Mouse (Mus musculus): ENCODE results near the gene Npepps.
"Not testable (repeated sequence)": the region's sequence is repeated elsewhere in the genome, so short reads cannot be mapped to it uniquely, and the experiment has no call there.

The Npepps gene

DNA sequence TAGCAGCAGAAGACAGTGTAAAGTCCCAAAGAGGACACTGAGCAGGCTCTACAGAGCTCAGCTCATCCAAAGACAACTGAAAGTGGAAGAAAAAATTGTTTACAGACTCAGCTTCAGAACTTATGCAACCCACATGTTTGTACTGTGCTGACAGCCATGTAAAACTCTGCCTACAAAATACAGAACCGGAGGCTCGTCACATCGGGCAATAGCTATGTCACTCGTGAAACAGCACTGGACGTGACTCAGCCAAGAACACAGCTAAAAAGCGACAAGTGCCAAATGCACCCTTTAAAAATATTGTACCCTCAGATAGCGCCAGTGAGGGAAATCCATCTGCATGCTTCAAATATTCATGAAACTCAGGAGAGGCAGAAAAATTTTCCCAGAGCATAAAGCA, 39.1 kb downstream of the Npepps start:
- no peak for DNase-seq (ENCODE audit: low spot score in 2 of 2)

DNA sequence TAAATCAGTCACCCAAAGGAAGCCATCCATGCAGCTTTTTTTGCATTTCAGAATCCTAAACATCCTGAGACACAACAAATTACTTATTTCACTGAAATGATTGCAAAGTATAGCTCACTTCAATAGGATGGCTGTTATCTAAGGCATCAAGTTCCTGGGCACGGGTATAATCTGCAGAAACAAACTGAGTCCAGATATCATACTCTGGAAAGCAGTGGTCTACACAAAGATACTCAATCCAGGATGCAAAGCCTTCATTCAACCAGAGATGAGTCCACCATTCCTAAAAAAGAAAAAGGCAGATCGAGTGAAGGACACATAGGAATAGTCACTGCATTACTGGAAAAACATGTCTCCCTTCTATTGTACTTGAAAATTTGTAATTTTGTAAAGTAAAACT, 42.5 kb downstream of the Npepps start:
- DNase-seq (ENCODE audit: low spot score in 2 of 2): no peak

DNA sequence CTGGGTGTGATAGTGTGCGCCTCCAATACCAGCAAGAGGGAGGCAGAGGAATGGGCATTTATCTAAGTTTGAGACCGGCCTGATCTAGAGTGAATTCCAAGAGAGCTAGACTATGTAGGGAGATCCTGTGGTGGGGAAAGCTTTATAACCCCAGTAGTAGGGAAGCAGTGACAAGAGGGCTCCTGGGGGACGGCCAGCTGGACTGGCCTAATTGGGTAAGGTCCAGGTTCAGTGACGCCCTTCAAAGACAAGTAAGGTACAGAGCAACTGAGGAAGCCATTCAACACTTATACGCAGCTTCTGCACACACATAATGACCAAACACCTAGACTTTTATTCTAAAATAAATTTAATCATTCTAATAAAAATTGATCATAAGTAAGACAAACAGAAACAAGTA, 48.0 kb downstream of the Npepps start:
- no peak for DNase-seq (ENCODE audit: low spot score in 2 of 2)

DNA sequence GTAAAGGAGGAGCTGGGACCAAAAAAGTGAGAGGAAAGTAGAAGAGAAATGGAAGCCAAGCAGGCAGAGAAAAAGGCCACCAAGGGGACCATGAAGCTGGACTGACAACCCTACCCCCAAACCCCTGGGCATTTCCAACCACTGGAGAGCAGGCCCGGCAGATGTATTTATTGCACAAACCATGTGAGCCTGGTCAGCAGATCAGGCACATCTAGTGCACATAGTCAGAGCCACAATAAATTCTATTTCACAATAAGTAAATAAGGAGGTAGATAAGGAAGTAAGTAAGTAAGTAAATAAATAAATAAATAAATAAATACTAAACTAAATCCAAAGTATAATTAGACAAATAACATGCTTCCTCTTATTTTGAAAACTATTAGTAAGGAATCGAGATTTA, 51.0 kb downstream of the Npepps start:
- DNase-seq (ENCODE audit: low spot score in 2 of 2): no peak

DNA sequence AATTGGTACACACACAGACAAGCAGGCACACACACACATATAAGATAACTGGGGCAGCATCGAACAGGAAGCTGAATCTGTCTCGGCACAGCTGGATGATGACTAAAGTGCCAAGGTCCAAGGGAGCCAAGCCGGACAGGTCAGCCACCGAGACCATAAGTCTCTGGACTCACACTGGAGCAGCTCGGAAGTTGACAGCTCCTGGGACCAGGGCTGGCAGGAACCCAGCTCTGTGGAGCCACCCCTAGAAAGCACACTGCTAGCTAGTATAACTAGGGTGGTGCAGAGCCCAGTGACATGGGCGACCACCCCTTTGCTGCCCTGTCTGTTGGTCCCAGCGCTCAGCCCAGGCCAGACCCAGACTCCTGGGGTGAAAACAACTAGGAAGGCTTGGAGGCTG, 51.5 kb downstream of the Npepps start:
- no peak for DNase-seq (ENCODE audit: low spot score in 2 of 2)

DNA sequence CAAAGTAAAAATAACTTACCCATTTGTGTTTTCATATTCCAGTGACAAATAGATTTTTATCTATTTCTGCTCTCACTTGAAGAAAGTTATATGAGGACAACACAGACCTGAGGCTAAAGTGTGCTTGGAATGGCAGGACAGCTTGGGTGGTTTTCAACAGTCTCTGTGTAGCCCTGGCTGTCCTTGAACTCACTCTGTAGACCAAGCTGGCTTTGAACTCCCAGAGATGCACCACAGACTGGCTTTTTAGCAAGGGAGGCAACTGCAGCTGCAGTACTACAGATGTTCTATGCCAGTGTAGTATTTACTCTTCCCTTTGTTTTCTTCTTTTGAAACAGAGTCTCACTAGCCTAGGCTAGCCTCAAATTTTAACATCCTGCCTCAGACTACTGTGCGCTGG, 54.3 kb downstream of the Npepps start:
- DNase-seq (ENCODE audit: low spot score in 2 of 2): no peak

DNA sequence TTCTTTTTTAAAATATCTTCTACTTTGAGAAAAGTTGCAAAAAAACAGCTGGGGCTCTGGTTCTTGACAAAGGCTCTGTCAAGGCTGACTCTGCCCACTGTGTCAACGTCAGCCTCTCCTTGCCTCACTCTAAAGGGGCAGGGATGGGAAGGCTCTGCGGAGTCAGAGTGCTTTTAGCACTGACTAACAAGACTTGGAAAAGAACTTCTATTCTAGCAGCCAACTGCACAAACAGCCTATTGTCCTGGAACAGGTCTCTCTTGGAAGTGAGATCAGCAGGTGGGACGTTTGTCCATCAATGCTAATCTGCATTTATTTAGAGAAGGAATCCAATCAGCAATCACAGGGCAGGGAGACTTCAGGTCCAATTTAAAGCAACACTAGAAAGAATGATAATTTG, 57.0 kb downstream of the Npepps start:
- DNase-seq (ENCODE audit: low spot score in 2 of 2): no peak

DNA sequence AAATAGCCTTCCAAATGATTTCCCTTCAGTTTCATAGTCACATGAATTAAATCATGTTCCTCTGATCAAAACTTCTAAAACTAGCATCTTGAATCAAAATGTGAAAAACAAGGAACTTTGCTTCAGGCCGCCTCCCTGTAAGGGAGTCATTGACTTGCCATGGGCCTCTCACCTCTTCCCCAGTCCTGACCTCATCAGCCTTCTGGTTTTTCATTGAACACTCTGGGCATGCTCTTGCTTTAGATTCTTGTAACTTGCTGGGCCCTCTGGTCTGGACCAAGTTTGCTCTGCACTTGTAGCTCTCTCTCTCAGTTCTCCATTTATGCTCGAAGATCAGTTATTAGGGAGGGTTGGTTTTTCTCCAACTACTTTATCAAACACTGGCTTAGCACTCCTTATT, 58.8 kb downstream of the Npepps start:
- DNase-seq (ENCODE audit: low spot score in 2 of 2): no peak

DNA sequence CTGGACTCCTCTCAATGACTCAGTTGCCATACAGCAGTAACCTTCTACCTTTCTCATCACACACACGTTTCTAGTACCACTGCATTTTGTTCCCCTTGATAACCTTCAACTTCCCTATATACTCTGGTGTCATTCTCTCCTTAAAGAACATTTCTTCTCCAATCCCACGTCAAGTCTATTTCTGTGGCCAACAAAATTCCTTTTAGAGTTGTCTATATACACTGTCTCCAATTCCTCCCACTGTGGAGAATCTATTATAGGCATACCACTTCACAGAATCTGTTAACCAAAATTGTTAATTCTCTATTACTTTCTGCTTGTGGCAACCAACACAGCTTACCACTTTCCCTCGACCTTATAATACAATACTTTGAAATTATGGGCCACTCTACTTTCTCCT, 60.2 kb downstream of the Npepps start:
- DNase-seq (ENCODE audit: low spot score in 2 of 2): no peak

DNA sequence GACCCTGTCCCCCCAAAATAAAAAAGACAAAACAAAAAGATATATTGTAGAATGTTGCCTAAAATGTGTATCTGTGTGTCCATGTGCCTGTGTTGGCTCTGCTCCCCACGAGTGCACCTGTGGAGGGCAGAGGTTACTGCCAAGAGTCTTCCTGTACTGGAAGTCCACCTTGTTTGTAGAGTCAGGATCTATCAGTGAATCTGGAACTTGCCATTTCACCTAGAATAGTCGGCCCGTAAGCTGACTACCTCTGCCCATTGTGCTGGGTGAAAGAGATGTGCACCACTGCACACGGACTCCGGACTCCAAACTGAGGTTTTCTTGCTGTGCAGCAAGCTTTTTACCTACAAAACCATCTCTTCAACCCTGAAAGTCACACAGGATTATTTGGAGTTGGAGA, 66.0 kb downstream of the Npepps start:
- DNase-seq (ENCODE audit: low spot score in 2 of 2): no peak

DNA sequence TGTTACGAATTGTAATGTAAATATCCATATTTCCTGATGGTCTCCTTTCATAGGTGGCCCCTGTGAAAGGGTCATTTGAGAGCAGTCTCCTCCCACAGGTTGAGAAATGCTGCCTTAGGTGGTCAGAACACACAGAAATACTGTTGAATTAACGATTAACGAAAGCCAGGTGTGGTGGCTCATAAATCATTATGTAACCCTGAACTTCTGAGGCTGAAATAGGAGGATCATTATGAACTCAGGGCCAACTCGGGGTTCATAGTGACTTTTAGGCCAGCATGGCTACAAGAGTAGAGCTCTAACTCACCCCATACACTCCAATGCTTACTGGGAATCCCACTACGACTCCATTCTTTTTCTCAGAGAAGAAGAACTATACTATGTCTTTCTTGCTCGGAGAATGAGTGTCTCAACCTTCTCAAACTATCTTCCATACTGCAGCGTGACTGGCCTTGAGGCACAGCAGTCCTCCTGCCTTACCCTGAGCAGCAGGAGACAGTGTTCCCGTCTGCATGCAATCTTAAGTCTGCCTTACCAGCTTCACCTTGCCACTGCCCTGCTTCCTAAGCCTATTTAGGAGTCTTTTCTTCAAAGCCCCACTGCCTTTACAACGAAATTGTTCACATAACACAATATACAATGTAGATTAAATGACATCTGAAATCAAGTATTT, 69.6 kb downstream of the Npepps start:
- no peak for DNase-seq (ENCODE audit: low spot score in 2 of 2)

DNA sequence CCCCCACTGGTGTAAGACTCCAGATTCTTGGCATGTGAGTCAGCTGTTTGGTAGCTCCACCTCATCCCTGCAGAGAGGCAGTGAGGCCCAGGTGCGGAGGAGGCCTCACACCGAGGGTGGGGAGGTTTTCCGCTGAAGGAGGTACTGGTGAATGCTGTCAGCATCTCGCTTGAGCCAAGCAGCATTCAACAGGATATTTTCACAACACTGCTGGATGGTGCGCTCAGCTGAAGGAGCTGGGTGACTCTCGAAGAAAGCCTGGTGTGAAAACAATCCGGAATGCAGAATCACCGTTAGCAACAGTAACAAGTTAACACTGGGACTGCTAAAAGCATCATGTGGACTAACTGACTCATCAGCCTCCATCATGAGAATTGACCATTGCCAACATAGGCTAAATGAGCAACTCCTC, 73.4 kb downstream of the Npepps start:
- DNase-seq (ENCODE audit: low spot score in 2 of 2): peak in 1 of 2 experiments; percentile 23

DNA sequence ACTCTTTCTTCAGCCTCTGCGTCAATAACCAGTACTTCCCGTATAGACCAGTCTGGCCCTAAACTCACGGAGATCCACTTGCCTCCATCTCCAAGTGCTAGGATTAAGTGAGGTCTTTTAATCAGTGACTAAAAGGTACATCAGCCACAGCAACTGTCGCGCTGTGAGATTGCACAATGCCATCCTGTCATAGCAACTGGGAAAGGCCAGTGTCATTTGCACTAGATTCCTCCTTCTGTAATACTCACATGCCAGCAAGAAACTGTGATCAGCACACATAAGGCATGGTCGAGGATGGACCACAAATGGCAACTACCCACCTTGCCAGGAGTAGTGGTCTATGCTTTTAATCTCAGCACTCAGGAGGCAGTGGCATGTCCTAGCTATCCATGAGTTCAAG, 80.9 kb downstream of the Npepps start:
- no peak for DNase-seq (ENCODE audit: low spot score in 2 of 2)

DNA sequence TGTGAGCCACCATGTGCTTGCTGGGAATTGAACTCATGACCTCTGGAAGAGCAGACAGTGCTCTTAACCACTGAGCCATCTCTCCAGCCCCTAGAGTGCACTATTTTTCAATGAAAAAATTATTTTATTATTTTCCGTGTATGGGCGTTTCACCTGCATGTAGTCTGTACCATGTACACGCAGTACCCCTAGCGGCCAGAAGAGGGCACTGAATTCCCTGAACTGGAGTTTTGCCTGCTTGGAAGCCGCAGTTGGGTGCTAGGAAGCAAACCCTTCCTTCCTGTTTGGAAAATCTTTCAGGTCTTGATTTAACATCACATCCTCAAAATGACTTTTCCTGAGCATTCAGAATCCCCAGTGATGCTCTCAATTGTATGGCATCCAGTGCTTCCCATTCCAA, 81.8 kb downstream of the Npepps start:
- peak in 1 of 2 experiments; percentile 23 for DNase-seq (ENCODE audit: low spot score in 2 of 2)

DNA sequence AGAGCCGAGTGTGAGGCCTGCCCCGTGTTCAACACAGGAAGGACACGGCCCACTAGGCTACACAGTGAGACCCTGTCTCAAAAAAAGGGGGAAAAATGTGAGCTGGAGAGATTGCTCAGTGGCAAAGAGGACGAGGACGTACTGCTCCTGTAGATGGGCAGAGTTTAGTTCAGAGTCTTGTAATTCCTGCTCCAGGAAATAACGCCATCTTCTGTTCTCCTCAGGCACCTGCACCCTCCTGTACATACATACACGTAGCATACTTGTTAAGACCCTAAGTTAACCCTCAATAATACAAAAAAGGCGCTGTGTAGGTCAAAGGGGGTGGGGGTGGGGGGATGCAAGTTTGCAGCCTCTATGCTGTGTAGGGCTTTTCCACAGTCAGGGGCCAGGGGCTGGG, 83.4 kb downstream of the Npepps start:
- DNase-seq (ENCODE audit: low spot score in 2 of 2): no peak

DNA sequence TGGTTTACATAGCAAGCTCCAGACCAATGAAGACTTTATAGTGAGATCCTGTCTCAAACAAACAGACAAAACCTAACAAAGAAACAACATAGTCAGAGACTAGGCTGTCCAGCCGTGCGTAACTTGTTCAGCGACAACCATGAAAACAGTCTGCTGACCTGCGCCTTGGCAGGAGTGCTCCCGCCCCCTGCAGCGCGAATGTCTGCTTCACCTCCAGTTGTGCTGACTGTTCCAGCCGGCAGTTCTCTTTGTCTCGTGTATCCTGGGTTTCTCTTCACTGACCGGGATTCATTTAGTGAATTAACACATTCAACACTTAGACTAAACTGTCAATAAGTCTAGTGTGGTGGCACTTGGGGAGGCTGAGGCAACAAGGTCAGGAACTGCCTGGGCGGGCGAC, 83.9 kb downstream of the Npepps start:
- no peak for DNase-seq (ENCODE audit: low spot score in 2 of 2)

DNA sequence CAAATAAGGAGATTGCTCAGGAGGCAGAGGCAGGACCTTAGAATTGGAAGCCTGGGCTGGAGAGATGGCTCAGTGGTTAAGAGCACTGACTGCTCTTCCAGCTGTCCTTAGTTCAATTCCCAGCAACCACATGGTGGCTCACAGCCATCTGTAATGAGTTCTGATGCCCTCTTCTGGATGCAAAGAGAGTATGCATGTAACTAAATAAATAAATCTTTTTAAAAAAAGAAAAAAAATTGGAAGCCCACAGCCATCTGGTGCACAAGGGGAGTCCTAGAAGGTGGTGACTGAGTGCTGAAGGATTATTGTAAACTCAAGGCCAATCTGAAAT, 87.9 kb downstream of the Npepps start:
- no peak for DNase-seq (ENCODE audit: low spot score in 2 of 2)

DNA sequence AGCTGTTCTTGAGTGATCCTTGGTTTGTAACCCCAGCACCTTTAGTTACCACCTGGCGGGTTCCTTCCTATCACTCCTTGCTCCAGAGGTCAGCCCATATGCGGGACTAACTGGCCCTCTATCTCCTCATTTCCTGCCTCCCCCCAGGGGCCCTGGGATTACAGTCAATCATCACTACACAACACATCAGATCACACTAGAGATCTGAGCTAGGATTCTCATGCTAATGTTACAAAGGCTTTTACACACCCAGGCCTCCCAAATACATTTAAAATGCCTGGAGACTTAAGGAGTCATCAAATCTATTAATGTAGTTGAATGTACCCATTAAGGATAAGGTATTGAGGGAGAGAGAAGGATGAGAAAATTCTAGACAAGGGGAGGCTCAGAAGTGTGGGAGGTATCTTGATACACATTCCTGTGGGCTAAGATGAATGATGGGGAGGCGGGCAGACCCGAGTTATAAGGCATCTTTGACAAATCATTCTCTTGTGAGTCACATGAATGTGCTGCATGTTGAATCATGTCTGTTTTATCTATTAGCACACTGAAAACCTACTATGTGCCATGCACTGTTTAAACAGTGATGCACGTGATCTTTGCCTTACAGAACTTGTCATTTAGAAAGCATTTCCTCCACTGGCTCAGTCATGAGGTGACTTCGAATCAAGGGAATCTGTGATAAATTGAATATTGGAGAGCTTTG, 88.4 kb downstream of the Npepps start:
- DNase-seq (ENCODE audit: low spot score in 2 of 2): no peak

DNA sequence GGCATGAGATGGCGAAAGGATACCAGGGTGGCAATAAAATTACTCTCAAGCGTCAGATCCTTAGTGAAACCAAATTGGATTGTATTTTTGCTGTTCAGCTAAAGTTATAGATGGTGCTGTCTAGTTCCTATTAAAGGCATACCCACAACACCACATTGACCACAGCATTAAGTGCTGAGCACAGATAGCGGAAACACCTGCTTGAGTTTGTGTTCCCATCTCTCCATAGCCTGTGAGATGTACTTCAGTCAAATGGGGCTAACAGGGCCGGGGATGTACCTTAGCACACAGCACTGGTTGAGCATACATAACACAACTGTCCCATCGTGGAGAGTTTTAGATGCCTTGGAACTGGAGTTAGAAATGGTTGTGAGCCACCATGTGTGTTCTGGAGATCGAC, 89.4 kb downstream of the Npepps start:
- no peak for DNase-seq (ENCODE audit: low spot score in 2 of 2)

DNA sequence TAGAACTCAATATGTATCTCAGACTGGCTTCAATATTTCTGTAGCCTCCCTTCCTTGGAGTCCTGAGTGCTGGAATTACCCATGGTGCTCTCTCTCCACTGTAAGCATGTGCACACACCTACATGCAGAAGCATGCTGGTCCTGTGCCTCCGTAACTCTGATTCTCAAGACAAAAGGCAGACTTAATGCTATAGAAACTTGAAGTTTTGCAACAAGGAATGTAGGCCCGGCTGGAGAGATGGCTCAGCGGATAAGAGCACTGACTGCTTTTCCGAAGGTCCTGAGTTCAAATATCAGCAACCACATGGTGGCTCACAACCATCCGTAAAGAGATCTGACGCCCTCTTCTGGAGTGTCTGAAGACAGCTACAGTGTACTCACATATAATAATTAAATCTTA, 90.8 kb downstream of the Npepps start:
- DNase-seq (ENCODE audit: low spot score in 2 of 2): not testable (repeated sequence)

DNA sequence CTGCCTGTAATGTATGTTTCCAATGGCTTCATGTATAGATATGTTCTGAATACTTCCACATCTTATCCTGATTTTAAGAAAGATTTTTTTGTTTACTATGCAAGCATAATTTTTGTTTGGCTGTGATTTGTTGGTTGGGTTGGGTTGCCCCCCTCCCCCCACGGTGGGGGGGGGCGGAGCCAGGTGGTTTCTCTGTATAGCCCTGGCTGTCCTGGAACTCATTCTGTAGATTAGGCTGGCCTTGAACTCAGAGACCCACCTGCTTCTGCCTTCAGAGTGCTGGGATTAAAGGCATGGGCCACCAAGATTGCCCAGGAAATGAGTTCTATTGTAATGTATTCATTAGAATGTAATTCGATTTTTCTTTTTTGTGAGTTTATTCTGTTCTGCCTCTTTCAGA, 91.2 kb downstream of the Npepps start:
- no peak for DNase-seq (ENCODE audit: low spot score in 2 of 2)

DNA sequence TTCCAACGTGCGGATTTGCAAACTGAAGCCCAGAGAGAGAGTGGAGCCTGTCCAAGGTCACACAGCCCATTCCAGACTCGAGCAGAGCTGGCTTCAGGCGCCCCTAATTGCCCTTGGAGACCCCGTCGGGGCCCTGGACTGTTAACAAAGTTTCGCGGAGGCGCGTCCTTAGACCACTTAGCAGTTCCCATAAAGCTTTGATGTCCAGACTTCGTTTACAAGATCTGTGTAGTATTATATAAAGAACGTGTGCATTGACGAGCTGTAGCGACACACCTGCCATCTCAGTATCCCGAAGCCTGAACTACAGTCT, 91.8 kb downstream of the Npepps start:
- no peak for DNase-seq (ENCODE audit: low spot score in 2 of 2)

DNA sequence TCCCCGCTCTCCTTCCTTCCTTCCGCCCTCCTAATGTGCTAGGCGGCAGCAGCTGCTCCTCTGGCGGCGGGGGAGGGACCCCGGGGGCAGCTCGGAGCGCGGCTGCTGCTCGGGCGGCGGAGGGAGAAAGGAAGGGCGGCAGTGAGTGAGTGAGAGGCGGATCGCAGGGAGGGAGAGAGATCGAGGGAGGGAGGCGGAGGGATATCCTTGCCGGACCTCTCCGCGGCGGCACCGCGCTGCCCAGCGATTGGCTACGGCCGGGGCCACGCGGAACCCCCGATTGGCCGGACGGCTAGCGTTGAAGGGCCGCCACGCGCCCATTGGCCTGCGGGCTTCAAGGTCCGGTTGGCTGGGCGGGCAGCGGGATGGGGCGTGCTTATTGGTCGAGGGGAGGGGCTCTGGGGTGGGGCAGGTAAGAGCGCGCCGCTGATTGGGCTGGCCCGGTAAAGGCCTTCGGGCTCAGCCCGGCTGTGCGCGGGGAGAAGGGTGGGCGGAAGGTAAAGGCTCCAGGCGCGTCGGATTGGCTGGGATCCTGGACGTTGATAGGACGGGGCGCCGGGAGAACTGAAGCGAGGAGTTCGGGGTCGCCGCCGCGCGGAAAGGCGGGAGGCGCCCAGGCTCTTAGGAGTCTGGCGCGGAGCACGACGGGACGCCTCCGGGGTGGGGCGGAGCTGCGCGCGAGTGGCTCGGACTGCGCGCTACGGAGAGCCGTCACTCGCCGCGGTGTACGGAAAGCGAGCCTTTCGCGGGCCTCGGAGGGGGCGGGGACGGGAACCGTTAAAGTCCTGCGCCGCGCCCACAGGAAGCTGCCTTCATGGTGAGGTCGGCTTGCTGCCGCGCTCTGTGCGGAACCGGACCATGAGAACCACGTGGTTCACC, 92.4 kb downstream of the Npepps start, which contains the start of gene Kpnb1:
Gene Kpnb1, minus strand, starts transcription at position 118 of the 879 bp plus-strand sequence.
- DNase-seq (ENCODE audit: low spot score in 2 of 2): peak; percentile 98 to 99

Data from frontal cortex, postnatal 14 days (tissue).